Mouse (Mus musculus): ENCODE measurements at regions not wholly inside any gene's neighbourhood (a gene's known extent, or its start where the extent isn't known, plus 50 kb on each side); places are given as distances from the start of the nearest gene placed in this dataset.

DNA sequence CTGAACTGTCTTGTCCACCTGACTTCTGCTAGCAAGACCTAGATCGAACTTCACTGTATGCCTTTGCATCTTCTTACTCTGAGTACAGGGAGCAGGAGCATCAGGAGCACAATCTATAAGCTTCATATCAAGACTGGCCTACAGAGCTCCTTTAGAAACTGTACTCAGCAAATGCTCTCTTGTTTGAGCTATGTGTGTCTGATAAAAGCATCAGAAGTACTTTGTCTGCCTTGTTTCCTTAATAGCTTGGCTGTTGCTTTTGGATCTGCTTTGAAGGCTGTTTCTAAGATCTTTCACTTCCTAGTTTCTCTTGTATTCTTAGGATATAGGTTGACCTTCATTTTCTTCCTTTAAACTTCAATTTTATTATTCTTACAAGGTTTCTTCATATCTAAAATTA is 175.3 kb upstream of the Cypt12 start:
- Histone ChIP-seq H3K4me3 (ENCODE audit: low read depth, low read length) (no peak overlapping the region), H3K27ac (ENCODE audit: low read length) (peak overlapping the region; percentile 45; the same call in 1 of the 2 replicates), H3K4me2 (ENCODE audit: low read length) (no peak overlapping the region), H3K27me3 (ENCODE audit: control insufficient read depth, insufficient read depth, low read depth, low read length) (no peaks in the 10 kb centered on the region), H3K9ac (ENCODE audit: low read depth, low read length) (no peak overlapping the region), H3K9me3 (replicated peaks; ENCODE audit: control insufficient read depth, low read length, poor library complexity, severe bottlenecking) (no peaks in the 10 kb centered on the region), H3K4me1 (ENCODE audit: control insufficient read depth, insufficient read depth, low read length) (no peaks in the 10 kb centered on the region), H3K36me3 (ENCODE audit: control insufficient read depth, insufficient read depth, low read length) (no peaks in the 10 kb centered on the region)
- 85% methylated on average over 1 of the region's 1 CpGs for WGBS
- no peak for ATAC-seq

DNA sequence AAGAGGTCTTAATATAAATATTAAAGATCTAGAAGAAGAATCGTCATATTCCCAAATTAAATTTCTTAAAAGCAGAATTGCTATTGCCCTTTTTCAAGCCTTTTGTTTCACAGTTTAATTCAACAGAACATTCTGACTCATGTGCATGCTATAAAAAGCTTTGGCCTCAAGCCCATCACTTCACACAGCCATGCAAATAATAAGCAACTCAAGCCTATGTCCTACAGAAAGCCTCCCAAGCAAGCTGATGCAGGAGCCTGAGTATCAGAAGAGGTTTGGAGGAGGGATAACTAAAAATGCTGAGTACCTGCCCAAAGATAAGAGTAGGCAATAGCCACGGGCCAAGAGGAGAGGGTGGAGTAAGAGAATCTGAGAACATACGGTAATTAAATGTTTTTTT is 169.1 kb upstream of the Cypt12 start:
- H3K4me2 ChIP-seq (ENCODE audit: low read length), result no peak overlapping the region
- no peak for ATAC-seq
- 91% methylated on average over 3 of the region's 3 CpGs for WGBS

DNA sequence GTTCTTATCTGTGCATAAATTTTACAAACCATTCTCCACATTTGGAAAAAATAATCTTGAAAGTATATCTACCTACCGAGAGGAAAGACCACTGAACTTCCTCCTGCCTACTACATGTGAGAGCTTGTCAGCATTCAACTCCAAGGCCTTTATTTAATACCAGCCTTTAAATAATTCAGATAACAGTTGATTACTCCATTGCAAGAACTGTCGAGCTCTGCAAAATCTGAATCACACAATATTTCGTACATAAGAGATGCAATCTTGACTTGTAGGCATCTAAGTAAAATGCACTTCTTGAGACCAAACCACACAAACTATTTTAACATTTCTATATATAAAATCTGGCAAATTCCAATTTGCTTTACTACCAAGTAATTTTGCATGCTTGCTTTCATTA is 164.1 kb upstream of the Cypt12 start:
- no peak for ATAC-seq
- 16% methylated on average over 3 of the region's 3 CpGs for WGBS
- Histone ChIP-seq H3K4me1 (ENCODE audit: control insufficient read depth, insufficient read depth, low read length) (peaks cover 18% of the 10 kb centered on the region), H3K27ac (ENCODE audit: low read length) (peak overlapping the region; percentile 88), H3K9ac (ENCODE audit: low read depth, low read length) (peak overlapping the region; percentile 54), H3K36me3 (ENCODE audit: control insufficient read depth, insufficient read depth, low read length) (no peaks in the 10 kb centered on the region), H3K4me2 (ENCODE audit: low read length) (peak overlapping the region; percentile 52), H3K9me3 (replicated peaks; ENCODE audit: control insufficient read depth, low read length, poor library complexity, severe bottlenecking) (no peaks in the 10 kb centered on the region), H3K27me3 (ENCODE audit: control insufficient read depth, insufficient read depth, low read depth, low read length) (no peaks in the 10 kb centered on the region), H3K4me3 (ENCODE audit: low read depth, low read length) (peak overlapping the region; percentile 29)

More for the DNA sequence above, 169.1 kb upstream of the Cypt12 start:
- no peak overlapping the region for H3K4me3 ChIP-seq (ENCODE audit: low read depth, low read length)
- H3K27ac ChIP-seq (ENCODE audit: low read length), result no peak overlapping the region
- no peak overlapping the region for H3K9ac ChIP-seq (ENCODE audit: low read depth, low read length)
- no peaks in the 10 kb centered on the region for H3K9me3 ChIP-seq (replicated peaks; ENCODE audit: control insufficient read depth, low read length, poor library complexity, severe bottlenecking)
- H3K27me3 ChIP-seq (ENCODE audit: control insufficient read depth, insufficient read depth, low read depth, low read length), result no peaks in the 10 kb centered on the region
- peaks cover 6% of the 10 kb centered on the region; the same call in 1 of the 2 replicates for H3K4me1 ChIP-seq (ENCODE audit: control insufficient read depth, insufficient read depth, low read length)
- no peaks in the 10 kb centered on the region for H3K36me3 ChIP-seq (ENCODE audit: control insufficient read depth, insufficient read depth, low read length)

DNA sequence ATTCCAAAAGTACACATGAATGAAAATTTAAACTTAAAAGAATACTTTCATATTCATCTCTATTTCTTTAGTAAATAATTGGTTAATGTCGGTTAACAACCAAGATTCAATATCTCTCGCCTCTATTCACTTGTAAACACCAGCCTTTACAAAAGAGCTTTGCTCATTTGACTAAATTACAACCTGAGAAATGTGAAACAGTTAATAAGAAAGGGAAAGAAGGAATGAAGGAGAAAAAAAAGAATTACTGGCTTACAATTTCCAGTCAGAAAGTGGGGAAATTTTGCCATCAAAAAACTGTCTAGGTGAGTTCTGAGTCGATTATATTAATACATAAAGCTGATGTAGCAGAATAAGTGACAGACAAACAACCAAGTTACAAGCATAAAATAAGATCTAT is 163.6 kb upstream of the Cypt12 start:
- H3K4me3 ChIP-seq (ENCODE audit: low read depth, low read length), result peak overlapping the region; percentile 12; the same call in 1 of the 2 replicates
- H3K9me3 ChIP-seq (replicated peaks; ENCODE audit: control insufficient read depth, low read length, poor library complexity, severe bottlenecking), result no peaks in the 10 kb centered on the region
- H3K27me3 ChIP-seq (ENCODE audit: control insufficient read depth, insufficient read depth, low read depth, low read length), result no peaks in the 10 kb centered on the region
- H3K4me2 ChIP-seq (ENCODE audit: low read length), result peak overlapping the region; percentile 32; the same call in 1 of the 2 replicates
- peaks cover 18% of the 10 kb centered on the region for H3K4me1 ChIP-seq (ENCODE audit: control insufficient read depth, insufficient read depth, low read length)
- H3K36me3 ChIP-seq (ENCODE audit: control insufficient read depth, insufficient read depth, low read length), result no peaks in the 10 kb centered on the region
- H3K9ac ChIP-seq (ENCODE audit: low read depth, low read length), result no peak overlapping the region
- peak overlapping the region; percentile 100; the same call in 1 of the 2 replicates for H3K27ac ChIP-seq (ENCODE audit: low read length)
- 12% methylated on average over 3 of the region's 3 CpGs for WGBS
- no peak for ATAC-seq

DNA sequence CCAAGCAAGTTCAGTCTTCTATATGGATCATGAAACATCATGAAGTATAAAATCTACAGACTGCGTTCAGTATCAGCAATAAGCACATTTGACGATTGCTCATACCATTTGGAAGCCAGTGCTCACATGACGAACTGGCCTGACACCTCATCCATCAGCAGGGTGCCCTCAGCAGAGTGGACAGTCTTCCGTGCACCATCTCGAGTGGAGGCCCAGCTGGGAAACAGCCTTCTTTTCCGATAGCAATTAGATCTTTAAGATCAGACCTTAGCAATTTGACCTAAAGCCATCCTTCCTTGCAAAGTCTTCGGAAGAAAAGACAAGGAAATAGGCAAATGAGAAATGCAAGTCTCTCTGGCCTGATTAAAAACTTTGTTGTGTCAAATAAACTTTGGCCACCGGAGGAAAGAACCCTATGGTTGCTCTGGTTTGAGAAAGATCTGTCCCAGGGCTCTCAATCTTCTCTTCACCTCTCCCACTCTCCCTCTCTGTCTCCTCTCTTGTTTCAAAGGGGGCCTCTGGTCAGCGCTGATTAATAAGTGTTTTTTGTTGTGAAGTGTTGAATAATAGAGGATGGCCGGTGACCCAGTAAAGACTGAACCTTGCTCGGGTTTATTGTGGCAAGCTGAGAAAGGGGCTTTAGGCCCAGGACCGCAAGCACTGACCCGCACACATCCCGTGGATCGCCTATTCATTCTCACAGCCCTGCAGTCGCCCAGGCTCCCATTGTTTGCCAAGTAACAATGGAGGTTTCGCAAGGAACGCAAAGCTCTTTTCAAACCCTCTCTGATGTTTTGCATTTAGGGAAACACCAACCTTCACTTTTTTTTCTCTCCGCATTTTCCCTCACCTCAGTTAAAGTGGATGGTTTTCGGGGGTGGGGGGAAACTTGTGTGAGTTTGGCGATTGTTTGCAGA is 162.8 kb upstream of the Cypt12 start:
- peak overlapping the region; percentile 100 for H3K4me2 ChIP-seq (ENCODE audit: low read length)
- WGBS, result 4% methylated on average over 21 of the region's 21 CpGs

DNA sequence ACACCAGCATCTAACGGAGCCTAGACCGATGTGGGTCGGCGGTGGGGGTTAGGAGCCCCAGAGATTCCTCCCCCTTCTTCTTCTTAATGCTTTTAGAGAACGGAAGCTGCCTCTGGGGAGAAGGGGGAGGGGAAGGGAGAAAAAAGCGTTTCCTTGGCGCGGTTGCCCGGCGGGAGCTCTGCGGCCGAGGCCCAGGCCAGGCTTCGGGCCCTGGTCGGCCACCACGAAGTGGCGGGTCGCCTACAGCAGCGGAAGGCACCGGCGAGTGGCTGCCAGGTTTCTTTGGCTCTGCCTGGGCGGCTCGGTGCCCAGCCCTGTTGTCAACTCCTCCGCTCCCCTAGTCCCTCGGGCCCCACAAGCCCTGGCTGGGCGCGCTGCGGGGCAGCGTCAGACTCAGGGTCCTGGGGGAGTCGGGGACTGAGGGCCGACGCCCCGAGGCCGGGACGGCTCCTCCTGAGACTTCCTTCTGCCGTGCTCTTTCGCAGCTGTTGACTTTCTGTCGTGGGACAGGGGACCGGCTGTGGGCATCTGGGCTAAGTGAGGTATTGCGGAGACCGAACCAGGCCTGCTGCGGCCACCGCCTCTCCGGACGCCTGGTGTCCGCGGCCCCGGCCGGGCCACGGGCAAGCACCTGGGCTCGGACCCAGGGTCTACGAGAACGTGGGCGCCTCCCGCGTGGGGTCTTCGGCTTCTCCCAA is 162.0 kb upstream of the Cypt12 start:
- under 1% methylated on average over 55 of the region's 56 CpGs for WGBS
- H3K9ac ChIP-seq (ENCODE audit: low read depth, low read length), result peak overlapping the region; percentile 100

More for the DNA sequence above, 162.8 kb upstream of the Cypt12 start:
- Histone ChIP-seq H3K4me3 (ENCODE audit: low read depth, low read length) (peak overlapping the region; percentile 69), H3K36me3 (ENCODE audit: control insufficient read depth, insufficient read depth, low read length) (no peaks in the 10 kb centered on the region), H3K27ac (ENCODE audit: low read length) (peak overlapping the region; percentile 100), H3K4me1 (ENCODE audit: control insufficient read depth, insufficient read depth, low read length) (peaks cover 17% of the 10 kb centered on the region), H3K9ac (ENCODE audit: low read depth, low read length) (peak overlapping the region; percentile 100), H3K9me3 (replicated peaks; ENCODE audit: control insufficient read depth, low read length, poor library complexity, severe bottlenecking) (no peaks in the 10 kb centered on the region), H3K27me3 (ENCODE audit: control insufficient read depth, insufficient read depth, low read depth, low read length) (no peaks in the 10 kb centered on the region)
- ATAC-seq, result peak; percentile 15; the same call in 1 of the 2 replicates

GRCm38 (mm10) chr3:17786721-17787442 is 161.3 kb upstream of the Cypt12 start:
- no peaks in the 10 kb centered on the region for H3K36me3 ChIP-seq (ENCODE audit: control insufficient read depth, insufficient read depth, low read length)
- peak; percentile 69 for ATAC-seq
- no peaks in the 10 kb centered on the region for H3K9me3 ChIP-seq (replicated peaks; ENCODE audit: control insufficient read depth, low read length, poor library complexity, severe bottlenecking)
- H3K4me1 ChIP-seq (ENCODE audit: control insufficient read depth, insufficient read depth, low read length), result peaks cover 12% of the 10 kb centered on the region; the same call in 1 of the 2 replicates
- H3K9ac ChIP-seq (ENCODE audit: low read depth, low read length), result peak overlapping the region; percentile 100
- peak overlapping the region; percentile 100 for H3K4me2 ChIP-seq (ENCODE audit: low read length)
- peak overlapping the region; percentile 100 for H3K27ac ChIP-seq (ENCODE audit: low read length)
- H3K27me3 ChIP-seq (ENCODE audit: control insufficient read depth, insufficient read depth, low read depth, low read length), result no peaks in the 10 kb centered on the region
- WGBS, result 2% methylated on average over 35 of the region's 35 CpGs
- peak overlapping the region; percentile 69 for H3K4me3 ChIP-seq (ENCODE audit: low read depth, low read length)

More for the DNA sequence above, 162.0 kb upstream of the Cypt12 start:
- Histone ChIP-seq H3K4me1 (ENCODE audit: control insufficient read depth, insufficient read depth, low read length) (peaks cover 12% of the 10 kb centered on the region; the same call in 1 of the 2 replicates), H3K9me3 (replicated peaks; ENCODE audit: control insufficient read depth, low read length, poor library complexity, severe bottlenecking) (no peaks in the 10 kb centered on the region), H3K36me3 (ENCODE audit: control insufficient read depth, insufficient read depth, low read length) (no peaks in the 10 kb centered on the region), H3K27me3 (ENCODE audit: control insufficient read depth, insufficient read depth, low read depth, low read length) (no peaks in the 10 kb centered on the region), H3K4me2 (ENCODE audit: low read length) (peak overlapping the region; percentile 100), H3K4me3 (ENCODE audit: low read depth, low read length) (peak overlapping the region; percentile 69), H3K27ac (ENCODE audit: low read length) (peak overlapping the region; percentile 100)
- peak; percentile 25 for ATAC-seq

- H3K4me1 ChIP-seq (ENCODE audit: control insufficient read depth, insufficient read depth, low read length), result peaks cover 12% of the 10 kb centered on the region; the same call in 1 of the 2 replicates
- H3K36me3 ChIP-seq (ENCODE audit: control insufficient read depth, insufficient read depth, low read length), result no peaks in the 10 kb centered on the region
- H3K9me3 ChIP-seq (replicated peaks; ENCODE audit: control insufficient read depth, low read length, poor library complexity, severe bottlenecking), result no peaks in the 10 kb centered on the region
- peak overlapping the region; percentile 69 for H3K4me3 ChIP-seq (ENCODE audit: low read depth, low read length)
- H3K4me2 ChIP-seq (ENCODE audit: low read length), result peak overlapping the region; percentile 100
- 0 out of 2 replicates have a peak, but pooled peaks have one; percentile 2 for ATAC-seq
- WGBS, result 7% methylated on average over 18 of the region's 18 CpGs
- peak overlapping the region; percentile 100 for H3K9ac ChIP-seq (ENCODE audit: low read depth, low read length)
- H3K27me3 ChIP-seq (ENCODE audit: control insufficient read depth, insufficient read depth, low read depth, low read length), result no peaks in the 10 kb centered on the region
- H3K27ac ChIP-seq (ENCODE audit: low read length), result peak overlapping the region; percentile 100
These were observed 160.5 kb upstream of the Cypt12 start for GRCm38 (mm10) chr3:17787443-17788333.
